Mouse (Mus musculus) frontal cortex, postnatal 14 days (tissue): ENCODE results near the gene Arhgef3.

ENCODE experiments used
- DNase-seq, 2 experiments: peaks; one replicate each; pipeline ENCODE4 v3.0.0; 2022; ENCODE audit warnings: low spot score in 2 of 2

The Arhgef3 gene

DNA sequence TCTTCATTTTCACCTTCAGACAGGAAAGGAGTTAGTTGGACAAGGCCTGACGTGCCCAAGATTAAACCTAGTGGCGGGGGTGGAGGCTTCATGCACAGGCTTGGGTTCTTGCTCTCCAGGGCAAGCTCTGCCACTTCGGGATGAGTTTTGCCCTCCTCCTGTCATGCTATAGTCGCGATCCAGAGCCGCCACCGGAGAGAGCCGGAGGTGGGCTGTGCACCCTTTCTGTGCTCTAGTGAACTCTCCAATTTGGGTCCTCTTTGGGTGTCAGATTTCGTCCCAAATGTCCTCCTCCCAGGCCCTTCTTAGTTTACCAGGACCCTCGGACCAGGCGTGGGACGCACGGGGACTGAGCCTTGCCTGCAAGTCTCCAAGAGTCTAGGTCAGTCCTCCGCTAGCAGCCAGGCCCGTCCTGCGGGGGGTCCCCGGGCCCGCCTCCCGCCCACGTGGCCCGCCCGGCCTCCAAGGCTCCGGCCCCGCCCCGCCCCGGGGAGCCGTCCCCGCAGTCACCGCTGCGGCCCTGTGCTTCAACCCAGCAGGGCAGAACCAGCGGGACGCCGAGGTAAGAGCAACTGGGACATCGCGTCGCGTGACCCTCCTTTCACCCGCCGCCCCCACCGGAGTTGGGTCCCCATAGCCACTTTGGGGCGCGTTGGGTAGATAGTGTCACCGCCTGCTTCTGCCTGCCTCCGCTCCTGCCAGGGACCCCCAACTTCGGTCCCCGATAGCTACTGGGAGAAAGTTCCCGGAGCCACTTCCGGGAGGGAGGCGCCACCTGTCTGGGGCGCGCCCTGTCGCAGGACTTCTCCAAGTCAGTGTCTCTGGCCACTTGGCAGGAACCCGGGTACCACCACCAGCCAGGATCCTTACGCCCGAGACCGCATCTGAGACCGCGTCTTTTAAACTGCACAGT is at the start of gene Arhgef3:
Arhgef3 (plus strand) TSS at position 538 of the 913 bp plus-strand sequence.
- DNase-seq: no peak

DNA sequence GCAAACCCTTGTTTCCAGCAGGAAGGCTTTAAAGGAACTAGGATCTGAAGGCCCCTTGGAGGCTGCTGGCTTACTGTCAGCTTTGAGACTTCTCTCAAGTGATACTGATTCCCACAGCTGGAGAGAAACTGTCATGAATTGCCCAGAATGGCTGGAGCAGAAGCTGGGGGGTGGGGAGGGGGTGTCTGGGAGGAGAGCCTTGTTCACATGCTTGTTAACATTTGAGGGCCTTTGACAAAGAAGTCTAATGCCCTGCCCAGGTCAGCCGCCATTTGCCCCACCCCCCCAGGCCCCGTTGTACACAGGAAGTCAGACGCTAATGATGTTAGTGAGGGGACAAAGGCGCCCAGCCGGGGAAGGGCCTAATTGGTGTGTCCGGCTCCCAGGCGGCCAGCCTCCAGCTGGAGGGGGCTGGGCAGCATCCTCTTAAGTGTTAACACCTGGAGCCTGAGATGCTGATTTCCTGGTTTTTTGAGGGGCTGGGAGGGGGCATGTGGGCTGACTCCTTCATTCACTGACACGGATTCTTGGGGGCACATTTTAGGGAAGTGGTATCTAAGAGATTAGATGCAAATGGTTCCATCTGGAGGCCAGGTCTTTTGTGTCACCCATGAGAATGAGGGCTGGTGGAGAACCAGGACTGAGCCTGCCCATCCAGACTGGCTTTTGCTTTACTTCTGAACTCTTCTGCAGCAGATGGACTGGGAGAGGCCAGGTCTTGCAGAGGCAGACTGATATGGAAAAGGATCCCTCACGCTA is 48.3 kb upstream of the Arhgef3 start:
- no peak for DNase-seq

DNA sequence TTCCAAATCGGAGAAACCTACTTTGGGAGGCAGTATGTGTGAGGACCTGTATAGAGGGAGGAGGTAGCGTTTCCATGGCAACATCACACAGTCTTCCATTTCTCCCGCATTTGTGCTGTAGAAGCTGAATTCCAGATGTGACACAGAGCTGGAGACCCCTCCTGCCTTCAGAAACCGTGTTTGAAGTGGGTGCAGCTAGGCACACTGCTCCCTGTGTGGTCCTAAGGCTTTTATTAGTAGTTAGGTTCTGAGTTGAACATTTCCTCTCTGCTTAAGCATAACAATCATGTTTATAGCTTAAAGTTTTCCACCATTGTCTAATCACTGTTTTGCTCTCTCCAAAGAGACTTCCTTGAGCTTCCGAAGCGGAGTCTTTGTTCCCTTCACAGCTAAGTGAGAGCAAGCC is 46.8 kb upstream of the Arhgef3 start:
- DNase-seq: no peak

DNA sequence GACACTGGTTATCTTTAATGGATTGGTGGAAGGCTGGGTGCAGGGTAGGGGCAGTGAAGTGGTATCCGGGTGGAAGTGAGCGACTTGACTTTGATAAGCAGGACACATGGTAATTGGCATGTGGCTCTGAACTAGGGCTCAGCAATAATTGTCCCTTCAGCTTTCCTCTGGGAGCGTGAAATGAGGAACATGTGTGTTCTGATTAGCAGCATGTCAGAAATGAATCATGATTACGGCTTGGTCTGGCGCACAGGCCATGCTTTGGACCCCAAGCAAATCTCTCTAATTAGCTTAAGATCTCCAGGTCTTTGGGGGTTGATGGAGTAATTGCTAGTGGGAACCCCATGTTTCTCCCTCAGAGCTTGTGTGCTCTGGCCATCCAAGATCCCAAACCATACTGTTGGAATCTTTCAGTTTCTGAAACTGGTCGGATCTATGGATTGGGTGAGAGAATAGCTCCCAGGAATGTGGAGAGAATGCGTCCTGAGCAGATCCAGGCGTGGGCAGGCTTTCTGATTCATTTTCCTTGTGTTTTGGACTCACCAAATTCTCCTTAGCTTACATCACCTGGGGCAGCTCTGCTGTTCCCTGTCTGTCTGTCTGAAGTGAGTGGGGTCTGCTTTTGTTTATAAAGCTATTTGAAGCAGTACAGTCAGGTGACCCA is 45.1 kb upstream of the Arhgef3 start:
- no peak for DNase-seq

DNA sequence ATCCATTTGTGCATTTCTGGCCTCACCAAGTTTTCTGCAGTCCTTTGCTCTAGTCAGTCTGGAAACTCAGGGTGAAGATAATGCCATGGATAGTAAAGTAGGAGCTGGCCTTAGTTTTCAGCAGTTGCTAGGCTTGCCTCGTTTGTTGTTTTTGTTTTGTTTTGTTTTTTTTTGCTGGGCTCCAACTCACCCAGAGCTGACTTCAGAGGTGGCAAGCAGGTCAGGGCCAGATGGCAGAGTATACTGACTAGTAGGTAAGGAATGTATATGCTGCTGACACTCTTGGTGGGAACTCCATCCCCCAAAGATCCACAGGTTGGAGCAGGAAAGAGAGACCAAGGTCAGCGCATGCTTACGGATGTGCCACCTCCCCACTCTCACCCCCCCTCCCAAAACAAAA is 44.6 kb upstream of the Arhgef3 start:
- DNase-seq: no peak

DNA sequence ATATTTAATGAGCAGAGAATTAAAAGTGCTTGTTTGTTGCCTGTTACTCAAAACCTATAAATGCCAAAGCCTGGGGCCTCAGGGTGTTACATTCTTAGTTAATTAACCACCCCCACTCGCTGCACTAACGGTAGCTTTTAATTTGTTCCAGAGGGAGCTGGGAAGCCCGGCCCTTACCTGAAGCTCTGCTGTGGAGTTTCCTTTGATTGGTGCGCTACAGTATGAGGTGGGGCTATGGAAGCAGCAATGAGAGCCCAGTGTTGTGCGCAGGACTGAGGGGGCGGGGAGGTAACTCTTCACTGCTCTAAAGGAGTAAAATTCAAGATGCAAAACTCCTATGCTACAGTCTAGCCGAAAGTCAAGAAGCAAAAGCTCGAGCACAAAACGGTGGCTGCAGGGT is 43.9 kb upstream of the Arhgef3 start:
- no peak for DNase-seq

DNA sequence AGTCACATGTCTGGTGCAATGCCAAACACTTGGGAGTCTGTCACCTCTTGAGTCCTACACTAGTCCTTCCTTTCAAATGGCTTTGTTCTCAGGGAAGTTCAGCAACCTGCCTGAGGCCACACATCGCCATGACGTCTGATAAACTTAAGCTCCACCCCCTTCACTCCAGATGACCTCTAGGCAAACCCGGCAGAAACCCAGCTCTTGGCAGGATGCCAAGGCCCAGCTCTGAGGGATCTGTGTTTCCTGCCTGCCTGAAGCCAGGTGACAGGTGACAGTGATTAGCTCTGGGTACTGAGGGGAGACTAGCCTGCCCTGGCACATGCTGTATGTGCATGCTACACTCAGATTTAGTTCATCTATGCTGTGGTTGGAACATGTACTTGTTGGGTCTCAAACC is 42.7 kb upstream of the Arhgef3 start:
- no peak for DNase-seq

DNA sequence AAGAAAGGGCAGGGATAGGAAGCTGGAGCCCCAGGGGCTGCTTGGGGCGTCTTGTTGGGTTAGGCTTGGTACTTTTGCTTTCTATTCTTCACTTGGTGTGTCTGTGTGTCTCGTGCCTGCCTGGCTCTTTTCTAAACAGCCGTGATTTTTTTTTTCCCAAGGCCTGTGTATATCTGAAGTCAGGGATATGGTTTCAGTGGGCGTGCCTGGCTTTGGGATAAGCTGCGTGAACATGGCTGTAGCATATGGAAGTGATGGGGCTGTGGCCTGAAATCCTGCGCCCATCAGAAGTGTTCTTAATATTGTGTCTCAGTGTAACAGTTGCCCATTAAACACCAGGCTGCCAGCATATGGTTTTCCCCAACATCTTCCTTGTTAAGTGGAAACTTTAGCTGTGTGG is 39.6 kb upstream of the Arhgef3 start:
- DNase-seq: no peak

DNA sequence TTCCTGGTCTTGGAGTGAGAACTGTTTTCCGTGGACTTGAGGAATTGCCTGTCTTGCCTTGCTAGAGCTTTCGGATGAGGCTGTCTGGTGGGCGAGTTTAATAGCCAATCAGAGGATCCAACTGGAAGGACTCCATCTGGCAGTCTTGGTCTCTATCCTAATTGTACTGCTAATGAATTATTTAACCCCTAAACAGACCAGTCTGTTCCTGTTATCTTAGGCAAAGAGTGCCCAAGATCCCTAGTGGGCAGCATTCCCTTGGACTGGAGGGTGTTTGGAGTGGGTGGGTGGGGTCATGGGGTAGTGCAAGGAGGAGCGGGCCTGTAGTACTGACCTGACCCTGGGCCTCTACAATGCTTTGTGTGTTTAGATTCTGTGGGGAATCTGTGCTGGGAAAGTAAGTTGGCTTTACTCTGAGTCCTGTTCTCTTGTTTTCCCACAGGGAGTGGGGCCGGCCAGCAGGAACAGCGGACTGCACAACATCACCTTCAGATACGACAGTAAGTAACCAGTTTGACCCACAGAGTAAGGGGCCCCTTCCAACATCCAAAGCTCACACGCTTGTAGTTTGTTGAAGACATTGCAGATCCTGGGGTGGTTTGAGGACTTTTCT is 38.7 kb upstream of the Arhgef3 start:
- DNase-seq: no peak

DNA sequence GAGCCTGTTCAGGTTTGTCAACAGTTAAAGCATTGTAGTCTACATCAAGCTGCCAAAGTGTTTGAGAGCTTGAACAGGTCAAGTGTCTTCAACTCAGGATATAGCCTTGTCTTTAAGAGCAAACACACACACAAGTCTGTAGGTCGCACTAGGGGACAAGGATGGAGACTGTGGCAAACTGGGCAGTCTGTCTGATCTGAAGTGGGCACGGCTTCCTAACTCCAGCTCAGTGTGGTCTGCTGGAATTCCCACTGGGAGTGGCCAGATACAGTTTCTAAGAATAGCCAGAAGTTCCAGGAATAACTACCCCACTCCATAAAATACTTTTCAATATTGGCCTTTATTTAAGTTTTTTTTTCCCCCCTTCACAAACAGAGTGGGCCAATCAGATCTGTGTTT is 38.2 kb upstream of the Arhgef3 start:
- no peak for DNase-seq

DNA sequence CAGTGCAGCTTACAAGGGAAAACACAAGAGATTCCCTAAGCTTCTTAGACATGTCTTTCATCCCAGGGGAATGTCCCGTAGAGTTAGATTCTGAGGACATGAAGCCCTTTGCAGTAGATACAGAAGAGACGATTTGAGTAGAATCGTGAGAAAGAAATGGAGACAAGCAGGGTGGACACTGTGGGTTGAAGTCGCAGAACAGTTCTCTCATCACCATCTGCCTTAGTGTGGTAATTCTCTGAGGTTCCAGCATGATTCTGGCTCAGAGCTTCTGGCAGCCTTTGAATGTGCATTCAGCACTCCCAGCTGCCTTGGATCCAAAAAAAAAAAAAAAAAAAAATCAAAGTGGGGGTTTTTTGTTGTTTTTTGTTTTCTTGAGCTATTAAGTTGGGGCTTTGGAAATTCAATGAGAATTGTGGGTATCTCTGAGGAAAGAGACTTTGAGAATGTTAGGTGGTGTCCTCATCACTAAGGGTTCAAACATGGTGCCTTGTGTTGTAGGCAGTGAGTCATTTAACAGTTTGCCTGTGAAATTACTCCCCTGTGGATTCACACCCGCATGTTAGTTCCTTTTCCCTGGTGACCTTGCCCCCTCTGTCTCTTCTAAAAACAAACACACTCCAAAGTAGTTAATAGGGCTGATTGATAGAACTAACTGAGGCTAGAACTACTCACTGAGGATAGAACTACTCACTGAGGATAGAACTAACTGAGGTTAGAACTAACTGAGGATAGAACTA is 33.0 kb upstream of the Arhgef3 start:
- DNase-seq: peak in 1 of 2 experiments; percentile 21

DNA sequence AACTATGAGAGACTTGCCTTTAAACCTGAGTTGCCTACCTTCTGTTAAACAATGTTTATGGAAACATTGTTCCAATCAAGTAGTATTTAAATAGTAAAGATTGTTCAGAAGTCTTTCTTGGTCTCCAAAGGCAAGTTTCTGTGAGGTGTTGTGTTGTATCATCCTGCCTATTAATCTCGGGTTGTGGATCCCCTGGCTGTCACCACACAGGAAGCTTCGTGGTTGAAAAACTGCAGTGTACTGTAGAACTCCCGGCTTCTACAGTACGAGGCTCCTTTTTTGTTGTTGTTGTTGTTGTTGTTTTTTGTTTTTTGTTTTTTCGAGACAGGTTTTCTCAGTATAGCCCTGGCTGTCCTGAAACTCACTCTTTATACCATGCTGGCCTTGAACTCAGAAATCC is 29.2 kb upstream of the Arhgef3 start:
- DNase-seq: no peak

DNA sequence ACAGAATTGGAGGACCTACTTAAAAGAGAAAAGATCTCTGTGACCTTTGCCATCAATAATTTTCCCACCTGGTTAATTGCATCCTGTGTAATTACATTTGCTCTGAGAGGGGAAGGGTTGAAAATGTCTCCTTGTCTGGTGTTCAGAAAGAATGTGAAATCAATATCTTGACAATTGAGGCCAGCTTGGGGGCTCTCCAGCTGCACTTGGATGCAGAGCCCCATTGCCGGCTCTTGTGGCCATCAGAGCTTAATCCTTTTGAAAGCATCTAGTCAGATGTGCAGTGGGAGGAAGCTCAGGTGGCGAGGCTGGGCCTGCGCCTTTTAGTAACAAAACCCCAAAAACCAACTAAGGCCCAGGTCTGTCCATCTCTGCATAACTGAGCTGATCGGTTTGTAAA is 28.7 kb upstream of the Arhgef3 start:
- DNase-seq: no peak

DNA sequence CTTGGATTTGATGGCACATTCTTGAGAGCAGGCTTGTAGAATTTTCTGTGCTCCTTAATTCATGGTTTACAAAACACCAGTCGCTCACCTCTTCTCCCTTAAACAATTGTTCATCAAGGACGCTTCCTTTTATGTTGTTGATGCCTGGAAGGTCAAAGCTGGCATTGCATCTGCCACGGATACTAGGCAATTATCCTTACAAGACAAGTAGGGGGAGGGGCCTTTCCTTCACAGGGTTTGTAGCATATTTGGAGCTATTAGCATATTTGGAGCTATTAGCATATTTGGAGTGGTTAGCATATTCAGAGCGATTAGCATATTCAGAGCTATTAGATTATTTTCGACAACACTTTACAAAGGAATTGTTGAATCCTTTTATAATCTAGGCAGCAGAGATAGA is 20.5 kb upstream of the Arhgef3 start:
- DNase-seq: no peak

DNA sequence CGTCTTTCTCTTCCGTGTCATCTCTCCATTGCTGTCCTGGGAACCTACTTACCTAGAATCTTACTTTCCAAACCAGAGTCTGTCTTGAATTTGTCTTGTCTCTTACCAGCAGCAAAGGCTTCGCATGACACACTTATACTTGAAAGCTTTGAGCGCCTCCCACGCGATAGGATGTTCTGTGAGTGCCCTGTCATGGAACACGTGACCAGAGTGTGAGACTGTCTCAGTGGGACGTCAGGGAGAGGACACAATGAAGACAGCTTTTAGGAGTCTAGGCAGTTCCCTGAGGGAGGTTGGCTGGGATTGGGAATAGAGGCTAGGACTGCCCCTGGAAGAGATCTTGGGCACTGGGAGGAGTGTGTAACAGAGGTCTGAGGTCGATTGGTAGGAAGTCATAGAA is 18.6 kb upstream of the Arhgef3 start:
- no peak for DNase-seq

DNA sequence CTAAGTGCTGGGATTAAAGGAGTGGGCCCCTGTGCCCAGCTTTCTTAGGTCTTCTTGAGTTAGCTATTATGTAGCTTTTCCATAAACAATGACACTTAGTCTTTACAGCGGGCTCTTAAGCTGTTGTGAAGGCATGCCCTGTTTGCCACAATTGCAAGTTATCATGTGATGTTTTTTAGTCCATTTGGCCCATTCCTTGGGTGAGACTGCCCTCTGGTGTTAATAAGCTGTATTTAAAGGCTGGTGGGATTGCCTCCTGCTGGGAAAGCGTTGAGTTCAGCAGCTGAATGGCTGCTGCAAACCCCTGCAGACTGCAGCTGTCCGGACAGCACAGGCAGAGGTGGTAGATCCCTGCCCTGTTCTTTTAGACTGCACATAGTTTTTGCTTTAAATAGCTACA is 17.9 kb upstream of the Arhgef3 start:
- DNase-seq: peak in 1 of 2 experiments; percentile 59

DNA sequence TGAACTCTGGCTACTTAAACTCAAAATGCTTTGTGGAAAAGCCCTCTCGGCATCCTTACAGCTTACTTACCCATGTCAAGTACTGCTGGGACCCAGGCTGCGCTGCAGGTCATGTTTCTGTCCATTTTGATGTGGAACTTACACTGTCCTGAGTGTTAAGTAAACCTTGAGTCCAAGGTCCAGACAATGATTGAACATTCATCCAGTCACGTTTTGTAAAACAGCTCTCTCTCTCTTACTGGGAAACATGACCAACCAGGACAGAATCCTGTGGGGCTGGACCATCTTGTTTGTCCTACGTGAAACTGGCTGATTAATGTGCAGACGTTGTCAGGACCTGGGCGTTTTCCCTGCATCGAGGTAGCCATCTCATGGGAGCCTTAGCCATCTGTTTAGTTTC is 13.0 kb upstream of the Arhgef3 start:
- no peak for DNase-seq

DNA sequence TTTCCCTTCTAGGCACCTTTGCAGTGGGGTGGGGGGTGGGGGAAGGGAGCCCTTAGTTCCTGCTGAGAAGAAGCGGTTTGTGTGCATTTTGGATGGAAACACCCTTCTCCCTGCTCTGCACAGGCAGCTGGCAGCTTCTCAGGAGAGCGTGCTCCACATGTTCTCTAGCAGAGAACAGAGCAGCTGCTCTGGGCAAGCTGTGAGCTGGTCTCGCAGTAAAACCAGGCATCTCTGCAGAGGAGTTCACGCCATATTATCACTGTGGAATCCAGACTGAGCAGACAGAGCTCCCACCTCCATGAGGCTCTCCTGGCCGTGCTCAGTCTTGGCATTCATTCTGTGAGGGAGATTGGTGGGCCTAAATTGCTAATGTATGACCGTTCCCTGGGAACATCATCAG is 12.0 kb upstream of the Arhgef3 start:
- no peak for DNase-seq

DNA sequence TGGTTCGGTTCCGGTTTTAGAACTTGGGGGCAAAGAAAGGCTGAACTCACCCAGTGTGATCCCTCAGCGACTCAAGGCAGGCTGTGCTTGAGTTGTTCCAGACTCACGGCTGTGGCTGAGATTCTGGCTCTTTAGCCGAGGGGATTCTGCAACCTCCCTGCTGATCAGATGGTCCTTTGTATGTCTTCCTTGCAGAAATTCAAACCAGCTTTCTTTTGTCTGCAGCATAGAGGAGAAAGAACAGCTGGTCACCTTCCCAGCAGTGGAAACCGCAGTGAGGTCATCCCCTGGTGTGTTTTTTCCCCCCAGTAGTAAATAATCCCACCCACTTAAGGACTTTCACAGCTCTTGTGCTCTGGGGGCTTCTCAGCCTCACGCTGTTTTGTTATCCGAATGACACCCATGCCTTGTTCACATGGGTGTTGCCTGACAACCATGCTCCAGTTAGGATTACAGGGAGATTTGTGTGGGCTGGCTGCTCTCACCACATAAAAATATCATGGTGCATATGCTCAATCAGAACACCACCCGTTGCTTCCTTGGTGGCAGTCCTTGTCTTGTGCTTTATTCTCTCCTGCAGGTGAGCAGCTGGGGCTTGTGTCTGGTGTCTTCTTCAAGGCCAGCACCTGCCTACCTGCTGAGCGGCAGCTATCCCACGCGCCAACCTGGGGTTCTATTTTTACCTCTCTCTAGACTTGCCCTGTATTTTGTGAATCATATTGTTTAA is 8.8 kb upstream of the Arhgef3 start:
- no peak for DNase-seq

DNA sequence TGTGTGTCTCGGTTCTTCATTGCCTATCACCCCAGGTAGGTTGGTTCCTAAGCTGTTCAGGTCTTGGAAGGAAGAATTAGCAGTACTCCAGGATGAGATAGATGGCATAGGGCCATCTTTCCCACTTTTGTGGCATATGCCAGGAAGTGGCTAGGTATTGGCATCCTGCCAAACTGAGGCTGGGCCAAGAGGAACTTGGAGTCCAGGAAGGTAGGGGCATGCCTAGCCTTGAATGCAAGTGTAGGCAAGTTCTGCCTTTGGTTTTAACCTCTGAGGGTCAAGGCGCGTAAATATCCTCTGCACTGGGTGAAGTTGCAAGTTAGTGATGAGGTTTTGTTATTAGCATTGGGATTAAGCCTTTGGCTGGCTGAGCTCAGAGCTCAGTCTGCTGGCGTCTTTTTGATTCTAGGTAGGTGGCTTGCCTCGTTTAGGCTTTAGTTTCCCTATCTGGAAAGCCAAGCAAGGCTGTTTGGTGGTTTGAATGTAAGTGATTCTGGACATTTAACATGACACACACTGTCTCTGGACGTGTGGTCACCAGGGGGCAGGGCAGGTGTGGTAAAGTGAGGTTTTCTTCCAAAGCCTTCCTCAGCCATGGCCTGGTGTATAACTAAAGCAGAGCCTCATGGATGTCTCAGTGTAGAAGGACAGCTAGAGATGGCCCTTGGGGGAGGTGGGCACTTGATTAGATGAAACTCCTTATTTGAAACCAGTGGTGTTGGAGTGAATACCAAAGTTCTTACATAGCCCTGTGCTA is 5.8 kb upstream of the Arhgef3 start:
- DNase-seq: no peak
